Mouse (Mus musculus) thymus, adult 2 months (tissue): Measurements from ENCODE around the gene Cd3g. TPM values are rescaled to one million over a fixed set of nuclear protein-coding genes. Genes with fewer than 3 reads are reported as not detected.
A peak's percentile ranks its signal among the peaks of the same experiment; 100 is the strongest.

Source experiments
- DNase-seq: peaks from one replicate; pipeline ENCODE4 v3.0.0; 2021
- H3K27ac ChIP-seq: fragments of 200-500 bp; 2 replicates; pipeline ENCODE4 v1.5.1; 2012; ENCODE audit warnings: low read length, control low read depth; ENCODE audit not compliant: control insufficient read depth, insufficient read depth
- H3K27me3 ChIP-seq: fragments of 200-500 bp; 2 replicates; pipeline ENCODE4 v1.6.1; 2012; ENCODE audit warnings: mild to moderate bottlenecking, low read length, moderate library complexity, mixed read lengths; ENCODE audit not compliant: control insufficient read depth, insufficient read depth
- H3K36me3 ChIP-seq: fragments of 200-500 bp; 2 replicates; pipeline ENCODE4 v1.6.1; 2012; ENCODE audit warnings: mild to moderate bottlenecking, low read length, moderate library complexity; ENCODE audit not compliant: control insufficient read depth, insufficient read depth
- H3K4me1 ChIP-seq: fragments of 200-500 bp; replicated peaks from 2 replicates; pipeline ENCODE4 v1.6.1; 2012; ENCODE audit warnings: low read length; ENCODE audit not compliant: control insufficient read depth, insufficient read depth
- H3K4me3 ChIP-seq: fragments of 200-500 bp; 2 replicates; pipeline ENCODE4 v1.5.1; 2012; ENCODE audit warnings: mild to moderate bottlenecking, low read length, control low read depth, moderate library complexity; ENCODE audit not compliant: control insufficient read depth, insufficient read depth
- CTCF ChIP-seq: fragments of 200-500 bp; IDR thresholded peaks from 2 replicates; pipeline ENCODE4 v1.5.1; 2012; ENCODE audit warnings: mild to moderate bottlenecking, control low read depth, low read length, moderate library complexity, borderline replicate concordance; ENCODE audit not compliant: control insufficient read depth, poor library complexity, insufficient read depth; ENCODE audit errors: extremely low read depth
- POLR2A ChIP-seq: fragments of 200-500 bp; IDR thresholded peaks from 2 replicates; pipeline ENCODE4 v1.6.1; 2012; ENCODE audit warnings: mild to moderate bottlenecking, low read length, control low read depth, moderate library complexity; ENCODE audit not compliant: control insufficient read depth, poor library complexity, insufficient read depth; ENCODE audit errors: extremely low read depth
- WGBS: fragments of 180-500 bp; shearing (Covaris S2); methylation state at CpG from one replicate; pipeline ENCODE4 v1.1.7; 2018; 5-methylcytosine and 5-hydroxymethylcytosine counted together
- polyA plus RNA-seq: library from polyadenylated mRNA; depleted of rRNA; stranded (reverse); fragments of >200 nt; gene quantifications from 2 replicates; pipeline ENCODE4 v1.2.3, GENCODE M21; 2012

Cd3g gene
- polyA plus RNA-seq, 1 experiment = 216 TPM

DNA sequence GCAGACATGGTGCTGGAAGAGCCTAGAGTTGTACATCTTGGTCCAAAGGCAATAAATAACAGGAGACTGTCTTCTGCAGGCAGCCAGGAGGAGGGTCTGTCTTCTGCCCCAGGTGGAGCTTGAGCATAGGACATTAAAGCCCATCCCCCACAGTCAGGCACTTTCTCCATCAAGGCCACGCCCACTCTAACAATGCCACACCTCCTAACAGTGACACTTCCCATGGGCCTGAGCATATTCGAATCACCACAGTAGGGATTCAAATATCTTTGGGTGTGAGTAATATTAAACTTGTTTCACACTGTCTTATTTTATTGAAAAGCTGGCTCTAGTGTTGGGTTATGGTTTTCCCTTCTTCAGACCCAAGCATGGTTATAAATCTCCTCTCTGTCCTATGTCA is 11.6 kb upstream of the Cd3g start:
- no peaks in the 10 kb centered on the region for H3K36me3 ChIP-seq
- H3K27ac ChIP-seq = no peak overlapping the region
- H3K4me3 ChIP-seq = no peak overlapping the region
- peaks cover 15% of the 10 kb centered on the region for H3K4me1 ChIP-seq
- no peak for DNase-seq
- no peak for TF ChIP-seq POLR2A
- TF ChIP-seq CTCF = no peak
- 91% methylated on average over 2 of the region's 2 CpGs for WGBS
- no peaks in the 10 kb centered on the region for H3K27me3 ChIP-seq

DNA sequence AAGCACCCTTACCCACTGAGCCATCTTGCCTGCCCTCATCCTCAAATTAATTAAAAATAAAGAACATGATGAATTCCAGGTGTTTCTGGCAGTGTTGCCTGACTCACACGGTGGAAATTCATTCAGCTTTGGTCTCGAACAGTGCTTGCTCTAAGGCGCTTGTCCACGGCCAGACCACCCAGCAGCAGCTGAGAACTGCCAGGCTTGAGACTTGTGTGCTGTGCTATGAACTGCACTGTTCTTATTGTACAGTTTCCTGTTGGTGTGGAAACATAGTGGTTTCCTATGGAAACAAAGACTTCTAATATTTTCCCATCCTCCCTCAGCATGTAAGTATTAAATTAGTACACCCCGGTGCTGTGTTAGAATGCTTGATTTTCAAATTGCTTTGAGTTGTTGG is 6.7 kb upstream of the Cd3g start:
- H3K4me3 ChIP-seq = no peak overlapping the region; the same call in 1 of the 2 replicates

DNA sequence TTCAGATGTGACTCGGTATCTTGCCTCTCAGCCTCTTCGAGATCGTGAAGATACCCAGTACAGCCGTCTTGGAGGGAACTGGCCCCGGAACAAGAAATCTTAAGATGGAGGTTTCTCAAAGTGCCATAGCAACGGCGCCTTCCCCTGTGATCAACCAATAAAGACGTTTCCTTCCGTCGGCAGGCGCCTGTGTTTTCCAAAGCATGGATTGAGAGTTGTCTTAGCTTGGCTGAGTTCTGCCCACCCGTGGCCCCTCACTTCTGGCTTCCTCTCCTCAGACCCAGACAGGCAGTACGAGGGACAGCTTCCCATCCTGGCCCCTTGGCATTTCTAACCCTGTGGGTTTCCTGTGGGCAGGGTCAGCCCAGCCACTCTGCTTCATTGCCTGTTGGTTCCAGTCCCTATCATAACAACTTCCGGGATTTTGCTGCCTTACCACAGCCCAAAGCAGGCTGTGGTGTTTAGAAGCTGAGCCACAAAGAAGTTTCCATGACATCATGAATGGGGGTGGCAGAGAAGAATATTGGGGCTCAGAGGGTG is 6.1 kb upstream of the Cd3g start:
- no peak for TF ChIP-seq CTCF
- TF ChIP-seq POLR2A = peak; percentile 82
- Histone ChIP-seq H3K27ac (peak overlapping the region; percentile 90), H3K27me3 (no peaks in the 10 kb centered on the region), H3K4me3 (peak overlapping the region; percentile 30), H3K4me1 (peaks cover 22% of the 10 kb centered on the region), H3K36me3 (peaks cover 17% of the 10 kb centered on the region)
- 4% methylated on average over 14 of the region's 14 CpGs for WGBS
- peak; percentile 88 for DNase-seq

More for the DNA sequence above, 6.7 kb upstream of the Cd3g start:
- no peaks in the 10 kb centered on the region for H3K27me3 ChIP-seq
- peaks cover 17% of the 10 kb centered on the region for H3K36me3 ChIP-seq
- TF ChIP-seq CTCF = no peak
- peak; percentile 41; the same call in 1 of the 2 replicates for TF ChIP-seq POLR2A
- H3K27ac ChIP-seq = peak overlapping the region; percentile 100
- DNase-seq = no peak
- peaks cover 22% of the 10 kb centered on the region for H3K4me1 ChIP-seq
- WGBS = 11% methylated on average over 5 of the region's 5 CpGs

GRCm38 (mm10) chr9:44985721-44986161 is 5.5 kb upstream of the Cd3g start:
- Histone ChIP-seq H3K4me3 (peak overlapping the region; percentile 30), H3K36me3 (peaks cover 17% of the 10 kb centered on the region), H3K27me3 (no peaks in the 10 kb centered on the region), H3K4me1 (peaks cover 23% of the 10 kb centered on the region), H3K27ac (peak overlapping the region; percentile 90)
- TF ChIP-seq POLR2A (no peak), CTCF (no peak)
- 6% methylated on average over 3 of the region's 3 CpGs for WGBS
- peak; percentile 57 for DNase-seq

GRCm38 (mm10) chr9:44983001-44983400 is 2.8 kb upstream of the Cd3g start:
- WGBS = 36% methylated on average over 2 of the region's 2 CpGs
- TF ChIP-seq CTCF (no peak), POLR2A (no peak)
- H3K27ac ChIP-seq = peak overlapping the region; percentile 100
- H3K4me3 ChIP-seq = peak overlapping the region; percentile 70
- H3K36me3 ChIP-seq = peaks cover 17% of the 10 kb centered on the region
- no peaks in the 10 kb centered on the region for H3K27me3 ChIP-seq
- no peak for DNase-seq
- peaks cover 25% of the 10 kb centered on the region for H3K4me1 ChIP-seq

DNA sequence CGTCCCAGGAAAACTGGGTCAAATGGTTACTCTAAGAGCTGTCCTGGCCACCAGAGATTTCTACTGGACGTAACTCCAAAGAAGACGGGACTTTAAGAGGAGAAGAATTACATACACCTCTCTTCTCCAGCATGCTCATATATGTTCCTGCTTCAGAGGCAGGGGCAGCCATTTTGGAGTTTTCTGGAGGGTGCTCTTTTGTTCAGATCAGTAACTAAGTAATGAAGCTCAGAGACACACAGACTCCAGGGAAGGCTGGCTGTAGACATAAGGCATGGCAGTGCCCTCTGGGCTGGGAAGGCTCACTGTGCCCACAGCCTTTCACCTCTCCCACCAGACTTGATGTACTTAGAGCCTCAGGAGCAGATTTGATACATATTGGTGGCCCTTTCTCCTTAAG is 2.3 kb upstream of the Cd3g start:
- peak; percentile 47 for DNase-seq
- Histone ChIP-seq H3K4me3 (peak overlapping the region; percentile 70), H3K27ac (peak overlapping the region; percentile 100), H3K4me1 (peaks cover 26% of the 10 kb centered on the region), H3K36me3 (peaks cover 17% of the 10 kb centered on the region), H3K27me3 (no peaks in the 10 kb centered on the region)
- TF ChIP-seq POLR2A = no peak
- no peak for TF ChIP-seq CTCF
- 67% methylated on average over 3 of the region's 3 CpGs for WGBS

DNA sequence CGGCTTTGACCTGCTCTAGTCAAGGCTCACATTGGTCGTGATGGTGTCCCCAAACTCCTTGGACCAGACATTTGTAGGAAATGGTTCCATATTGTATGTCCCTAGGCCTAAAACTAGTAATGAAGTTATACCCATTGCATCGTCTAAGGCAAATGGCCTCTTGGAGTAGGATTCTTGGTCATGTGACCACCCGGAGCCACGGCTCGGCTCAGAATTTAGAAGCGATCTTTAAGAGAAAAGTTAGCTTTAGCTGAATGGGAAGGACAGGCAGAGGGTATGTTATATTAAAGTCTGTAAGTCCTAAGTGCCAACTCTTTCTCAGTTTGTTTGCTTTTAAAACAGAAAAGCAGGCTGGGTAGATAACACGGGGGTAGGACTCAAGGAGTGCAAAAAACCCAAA is 1.9 kb upstream of the Cd3g start:
- Histone ChIP-seq H3K4me1 (peaks cover 26% of the 10 kb centered on the region), H3K4me3 (peak overlapping the region; percentile 70), H3K27me3 (no peaks in the 10 kb centered on the region), H3K36me3 (peaks cover 17% of the 10 kb centered on the region), H3K27ac (peak overlapping the region; percentile 100)
- DNase-seq = no peak
- WGBS = 35% methylated on average over 8 of the region's 8 CpGs
- TF ChIP-seq CTCF (no peak), POLR2A (no peak)
